Mouse (Mus musculus) right cerebral cortex, adult 18-20 months (tissue): ENCODE data around the gene Odf4.

Experiments
- DNase-seq: peaks from one replicate; pipeline ENCODE4 v3.0.0; 2022; ENCODE audit warnings: mixed read lengths

The Odf4 gene

DNA sequence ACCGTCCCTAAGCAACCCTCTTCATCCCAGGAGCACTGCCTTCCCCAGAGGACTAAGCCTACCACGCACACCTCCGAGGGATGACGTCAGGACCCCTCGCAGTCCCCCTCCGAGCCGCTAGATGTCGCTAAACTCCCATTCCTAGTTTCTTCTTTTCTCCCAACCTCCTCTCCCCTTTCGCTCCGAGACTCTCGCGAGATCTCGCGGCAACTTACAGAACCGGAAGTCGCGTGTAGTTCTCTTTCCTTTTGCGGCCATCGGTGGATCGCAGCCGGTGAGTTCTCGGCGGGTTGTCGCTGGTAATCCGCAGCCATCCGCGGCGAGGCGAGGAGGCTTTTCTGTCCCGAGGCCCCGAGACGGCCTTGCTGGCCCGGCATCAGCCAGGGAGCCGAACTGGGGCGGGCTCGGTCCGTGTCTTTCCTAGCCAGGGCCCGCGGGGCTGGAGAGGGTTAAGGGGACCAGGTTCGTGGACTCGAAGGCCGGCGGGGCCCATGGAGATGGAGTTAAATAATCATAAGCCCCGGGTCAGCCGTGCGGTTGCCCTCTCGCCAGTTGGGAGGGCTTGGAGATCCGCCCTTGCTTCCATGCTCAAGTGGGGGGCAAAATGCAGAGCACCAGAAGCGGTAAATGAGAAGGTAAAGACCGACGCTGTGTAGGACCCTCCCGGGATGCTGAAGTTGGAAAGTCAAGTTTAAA, 25.4 kb downstream of the Odf4 start, which contains the start of gene Rpl26:
TSS of gene Rpl26 (plus strand) at position 233 of the 696 bp plus-strand sequence.
- DNase-seq = peak; percentile 98

DNA sequence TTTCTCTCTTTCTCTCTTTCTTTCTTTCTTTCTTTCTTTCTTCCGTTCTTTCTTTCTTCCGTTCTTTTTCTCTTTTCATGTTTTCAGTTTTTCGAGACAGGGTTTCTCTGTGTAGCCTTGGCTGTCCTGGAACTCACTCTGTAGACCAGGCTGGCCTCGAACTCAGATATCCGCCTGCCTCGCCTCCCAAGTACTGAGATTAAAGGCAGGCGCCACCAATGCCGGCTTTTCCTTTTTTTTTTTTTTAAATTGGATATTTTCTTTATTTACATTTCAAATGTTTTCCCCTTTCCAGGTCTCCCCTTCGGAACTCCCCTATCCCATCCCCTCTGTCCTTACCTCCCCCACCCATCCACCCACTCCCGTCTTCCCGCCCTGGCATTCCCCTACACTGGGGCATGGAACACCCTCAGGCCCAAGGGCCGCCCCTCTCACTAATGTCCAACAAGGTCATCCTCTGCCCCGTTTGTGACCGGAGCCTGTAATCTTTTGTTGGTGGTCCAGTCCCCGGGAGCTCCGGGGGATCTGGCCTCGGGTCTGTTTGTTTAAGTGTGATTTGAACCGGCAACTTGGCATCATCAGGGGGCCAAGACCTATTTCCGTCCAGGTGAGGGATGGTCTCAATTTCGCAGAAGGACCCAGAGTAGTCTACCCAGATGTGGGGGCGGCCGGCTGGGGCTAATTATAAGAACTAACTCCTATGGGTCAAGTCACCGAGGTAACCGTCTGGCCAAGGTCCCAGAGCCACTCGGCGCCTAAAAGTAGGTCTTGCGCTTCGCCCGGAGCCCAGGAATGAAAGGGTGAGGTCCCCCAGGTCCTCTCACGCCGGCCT, 26.1 kb downstream of the Odf4 start:
- peak; percentile 17 for DNase-seq

DNA sequence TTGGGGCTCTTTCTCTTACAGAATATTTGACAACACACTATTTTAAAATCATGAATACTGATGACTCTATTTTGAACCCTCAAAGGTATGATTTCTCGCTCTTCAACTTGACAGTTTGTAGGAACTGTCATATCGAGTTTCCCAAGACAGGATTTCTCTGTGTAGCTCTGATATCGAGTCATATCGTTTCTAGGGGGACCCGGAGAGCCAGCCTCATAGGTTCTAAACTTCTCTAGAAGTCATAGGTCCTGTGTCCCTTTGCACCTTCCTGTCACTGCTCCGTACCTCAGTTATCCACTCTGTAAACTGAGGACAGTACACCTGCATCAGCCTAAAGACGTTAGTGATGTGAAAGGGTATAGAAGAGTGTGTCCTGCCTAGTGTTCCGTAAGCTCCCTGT, 27.1 kb downstream of the Odf4 start:
- no peak for DNase-seq

DNA sequence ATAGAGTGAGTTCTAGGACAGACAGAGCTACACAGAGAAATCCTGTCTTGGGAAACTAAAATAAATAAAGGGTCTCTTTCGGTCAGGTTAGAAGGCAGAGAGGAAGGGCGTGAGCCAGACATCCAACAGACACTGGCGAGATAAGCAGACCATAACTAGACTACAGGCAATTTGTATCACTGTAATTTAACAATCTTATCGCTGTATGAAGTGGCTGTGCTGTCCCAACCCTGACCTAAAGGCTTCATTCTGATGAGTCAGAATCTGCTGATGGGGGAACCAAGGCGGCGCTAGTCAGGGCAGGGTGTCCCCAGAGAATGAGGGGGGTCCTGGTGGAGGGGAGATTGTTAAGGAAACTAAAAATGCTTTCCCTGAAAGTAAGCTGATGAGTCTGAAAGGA, 28.1 kb downstream of the Odf4 start:
- DNase-seq = no peak

DNA sequence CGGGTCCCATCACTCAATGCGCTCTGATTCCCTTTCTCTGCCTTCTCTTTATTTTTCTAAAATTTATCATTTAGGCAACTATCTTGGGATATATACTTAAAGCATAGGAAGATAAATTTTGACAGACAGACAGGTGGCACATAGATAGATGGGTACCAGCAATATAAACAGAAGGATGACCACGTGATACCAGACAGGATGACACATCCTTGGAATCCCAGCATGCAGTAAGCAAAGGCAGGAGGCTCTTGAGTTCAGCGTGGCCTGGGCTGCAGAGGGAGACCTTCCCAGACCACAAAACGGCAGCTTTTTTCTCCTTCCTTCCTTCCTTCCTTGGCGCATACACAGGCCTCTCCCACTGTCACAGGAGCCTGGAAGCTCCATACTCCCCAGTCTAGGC, 29.0 kb downstream of the Odf4 start:
- no peak for DNase-seq

DNA sequence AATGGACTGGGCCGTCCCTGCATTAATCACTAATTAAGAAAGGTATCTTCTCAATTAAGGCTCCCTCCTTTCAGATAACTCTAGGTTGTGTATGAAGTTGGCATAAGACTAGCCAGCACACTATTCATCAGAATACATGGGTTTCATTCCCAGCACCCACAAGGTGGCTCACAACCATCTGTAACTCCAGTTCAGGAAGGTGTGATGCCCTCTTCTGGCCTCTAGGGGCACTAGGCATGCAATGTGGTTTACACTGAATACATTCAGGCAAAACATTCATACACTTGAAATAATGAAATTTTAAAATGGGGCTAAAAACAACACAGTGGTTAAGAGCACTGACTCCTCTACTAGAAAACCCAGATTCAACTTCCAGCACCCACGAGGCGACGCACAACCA, 29.8 kb downstream of the Odf4 start:
- DNase-seq = peak; percentile 30

DNA sequence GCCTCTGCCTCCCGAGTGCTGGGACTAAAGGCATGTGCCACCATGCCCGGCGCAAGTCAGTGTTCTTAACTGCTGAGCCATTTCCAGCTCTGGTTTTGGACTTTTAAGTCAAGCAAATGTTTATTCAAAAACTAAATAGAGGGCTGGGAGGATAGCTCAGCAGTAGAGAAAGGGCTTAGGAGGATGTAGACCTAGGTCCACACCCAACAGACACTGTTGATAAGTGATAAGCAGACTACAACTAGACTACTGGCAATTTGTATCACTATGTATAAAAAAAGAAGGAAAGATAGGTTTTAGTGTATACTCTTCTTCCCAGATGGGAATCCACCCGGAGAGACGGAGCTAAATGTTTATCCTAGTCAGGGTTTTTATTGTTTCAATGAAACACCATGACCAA, 30.6 kb downstream of the Odf4 start:
- DNase-seq = no peak

DNA sequence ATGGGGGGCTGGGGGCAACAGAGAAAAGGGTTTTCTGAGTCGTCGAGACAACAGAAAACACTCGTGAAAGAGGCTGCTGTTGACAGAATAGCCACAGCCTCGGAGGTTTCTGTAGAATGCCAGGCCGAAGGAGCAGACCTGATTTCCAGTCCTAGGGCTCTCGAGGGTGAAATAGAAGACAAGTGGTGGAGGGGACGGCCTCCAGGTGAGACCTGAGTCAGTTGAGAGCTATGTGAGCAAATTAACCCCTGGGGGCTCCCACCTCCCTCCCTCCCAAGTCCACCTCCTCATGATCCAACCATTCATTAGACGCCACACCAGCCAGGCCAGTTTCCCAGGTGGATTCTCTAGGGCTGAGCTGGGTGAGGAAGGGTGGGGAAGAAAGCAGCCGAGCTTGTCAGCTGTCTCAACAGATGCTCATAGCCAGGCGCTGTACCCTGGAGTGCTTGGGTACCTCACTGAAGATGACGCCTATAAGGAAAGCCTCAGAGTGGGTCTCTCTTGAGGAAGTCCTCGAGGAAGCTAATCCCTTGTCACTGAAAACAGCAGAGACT, 32.9 kb downstream of the Odf4 start:
- DNase-seq = no peak

DNA sequence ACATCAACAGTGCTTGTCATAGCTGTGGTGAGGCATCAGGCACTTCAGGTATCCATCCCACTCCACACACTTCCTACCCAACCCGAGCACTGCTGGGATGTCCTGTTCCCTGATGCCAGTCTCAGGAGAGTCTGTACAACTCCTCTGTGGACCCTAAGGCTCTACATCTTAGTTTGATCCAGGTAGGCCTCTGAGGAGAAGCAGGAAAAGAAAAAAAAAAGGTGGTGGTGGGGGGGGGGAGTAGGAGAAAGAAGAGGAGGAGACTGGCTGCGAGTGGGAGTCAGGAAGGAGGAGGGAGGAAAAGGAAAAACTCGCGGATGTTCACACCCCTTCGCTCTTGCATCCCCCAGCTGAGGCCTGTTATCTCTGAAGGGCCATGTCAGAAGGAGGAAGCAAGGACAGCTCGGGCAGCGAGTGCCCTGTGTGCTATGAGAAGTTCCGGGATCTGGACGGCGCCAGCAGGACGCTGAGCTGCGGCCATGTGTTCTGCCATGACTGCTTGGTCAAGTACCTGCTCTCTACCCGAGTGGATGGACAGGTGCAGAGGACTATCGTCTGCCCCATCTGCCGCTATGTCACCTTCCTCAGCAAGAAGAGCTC, 34.5 kb downstream of the Odf4 start:
- DNase-seq = no peak

DNA sequence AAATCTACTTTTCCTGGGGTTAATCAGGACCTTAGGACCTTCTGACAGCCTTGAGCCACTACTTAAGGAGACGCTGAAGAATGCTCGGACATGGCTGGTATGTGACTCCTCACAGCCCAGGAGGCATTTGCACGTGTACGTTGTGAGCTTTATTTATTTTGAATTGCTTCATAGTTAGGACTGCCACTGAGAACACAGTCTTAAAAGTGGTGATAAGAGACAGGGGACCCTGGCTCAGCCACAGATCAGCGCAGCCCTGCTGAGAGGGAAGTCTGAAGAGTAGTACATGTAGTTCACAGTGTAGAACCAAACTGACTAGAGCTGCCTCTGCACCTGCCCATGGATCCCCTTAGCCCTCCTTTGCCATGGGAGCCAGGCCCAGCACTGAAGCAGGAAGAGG, 35.1 kb downstream of the Odf4 start:
- DNase-seq = no peak

DNA sequence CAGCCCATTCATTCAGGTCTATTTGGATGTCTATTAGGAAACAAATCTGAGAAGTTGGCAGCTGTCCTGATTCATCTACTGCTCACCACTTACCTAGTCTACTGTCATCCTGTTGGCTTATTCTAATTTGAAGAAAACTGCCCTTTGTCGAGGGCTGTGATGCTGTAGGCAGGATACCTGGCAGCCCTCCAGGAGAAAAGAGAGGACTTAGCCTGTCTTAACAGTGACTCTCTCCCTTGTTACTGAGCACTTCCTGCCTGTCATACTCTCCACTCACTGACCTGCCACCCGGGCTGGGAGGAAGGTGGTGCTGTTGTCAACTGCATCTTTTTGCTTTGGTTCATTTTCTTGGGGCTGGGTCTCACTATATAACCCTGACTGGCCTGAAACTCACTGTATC, 36.3 kb downstream of the Odf4 start:
- no peak for DNase-seq

DNA sequence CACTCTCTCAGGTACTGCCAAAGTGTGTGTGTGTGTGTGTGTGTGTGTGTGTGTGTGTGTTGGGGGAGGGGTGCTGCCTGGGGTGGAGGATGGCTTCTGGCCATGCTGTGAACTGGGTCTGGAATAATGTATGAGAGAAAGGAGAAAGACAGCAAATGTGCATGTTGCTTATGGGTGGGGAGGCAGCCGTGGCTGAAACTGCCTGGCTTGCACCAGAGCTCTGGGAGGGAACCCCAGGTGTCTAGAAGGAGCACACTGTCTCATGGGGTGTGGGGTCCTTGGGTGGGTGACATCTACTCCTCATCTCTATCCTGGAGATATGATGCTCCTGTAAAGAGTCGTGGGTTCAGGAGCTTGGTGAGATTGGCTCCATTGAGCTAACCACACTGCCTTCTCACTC, 38.2 kb downstream of the Odf4 start:
- no peak for DNase-seq

DNA sequence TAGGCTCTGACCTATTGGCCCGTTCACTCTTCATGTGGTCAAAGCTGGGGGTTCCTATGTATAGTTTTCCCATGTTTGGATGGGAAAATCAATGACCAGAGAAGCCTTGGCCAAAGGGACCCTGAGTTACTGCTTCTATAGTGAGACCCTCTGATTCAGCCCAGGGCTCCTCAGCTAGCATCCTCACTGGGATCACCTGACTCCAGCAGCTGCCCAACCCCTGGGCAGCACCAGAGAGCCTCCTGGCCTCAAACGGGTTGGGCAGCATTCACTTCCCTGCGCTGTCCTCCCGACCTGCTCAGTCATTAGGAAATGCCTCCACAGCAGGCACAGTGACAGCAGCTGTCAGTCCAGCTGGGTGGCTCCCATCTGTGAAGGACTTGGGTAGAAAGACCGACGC, 38.6 kb downstream of the Odf4 start, which contains the start of gene Rnf222:
TSS of gene Rnf222 (plus strand) at position 301 of the 400 bp plus-strand sequence.
- DNase-seq = no peak

DNA sequence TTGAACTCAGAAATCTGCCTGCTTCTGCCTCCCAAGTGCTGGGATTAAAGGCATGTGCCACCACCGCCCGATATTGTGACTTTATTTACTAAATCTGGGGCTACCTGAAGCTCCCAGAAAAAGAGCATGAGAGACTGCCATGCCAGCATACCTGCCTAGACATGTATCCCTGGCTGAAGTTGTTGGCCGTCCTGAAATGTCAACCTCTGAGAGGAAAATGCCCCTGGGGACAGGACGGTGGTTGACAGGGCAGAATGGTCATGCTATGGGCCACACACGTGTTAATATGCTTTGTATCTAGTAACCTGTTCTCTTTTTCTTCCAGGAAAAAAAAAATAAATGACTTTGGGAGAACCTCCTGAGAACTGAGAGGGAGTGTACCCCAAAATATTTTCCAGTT, 40.8 kb downstream of the Odf4 start:
- no peak for DNase-seq

DNA sequence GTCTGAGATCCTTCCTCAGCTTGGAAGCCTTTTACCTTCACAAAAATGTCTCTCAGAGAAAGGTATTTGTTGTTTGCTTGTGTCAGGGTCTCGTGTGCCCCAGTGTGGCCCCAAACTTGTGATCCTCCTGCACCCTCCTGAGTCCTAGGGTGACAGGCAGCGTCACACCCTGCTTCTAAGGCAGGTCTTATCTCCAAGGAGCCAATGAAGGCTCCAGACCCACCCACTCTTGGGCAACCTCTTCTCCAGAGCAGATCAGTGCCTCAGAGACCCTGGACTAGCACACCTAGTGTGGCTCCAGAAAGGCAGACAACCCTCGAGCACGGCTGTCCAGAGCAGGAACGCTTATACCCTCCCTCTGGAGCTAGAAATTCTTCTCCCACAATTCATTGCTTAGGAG, 42.5 kb downstream of the Odf4 start:
- DNase-seq = no peak

DNA sequence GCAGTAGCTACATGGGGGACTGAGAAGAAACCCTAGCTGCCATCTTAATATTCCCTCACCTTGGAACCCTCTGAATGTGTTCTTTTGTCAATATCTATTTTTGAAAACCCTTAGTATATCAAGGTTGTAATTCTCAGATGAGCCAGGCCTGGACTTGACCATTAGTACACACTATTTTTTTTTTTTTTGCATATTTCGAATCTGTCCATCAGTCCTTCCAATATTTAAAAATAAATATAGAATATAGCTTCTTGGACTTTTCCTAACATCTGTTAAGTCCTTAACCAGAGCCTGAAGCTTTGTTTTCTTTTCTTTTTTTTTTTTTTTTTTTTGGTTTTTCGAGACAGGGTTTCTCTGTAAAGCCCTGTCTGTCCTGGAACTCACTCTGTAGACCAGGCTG, 43.0 kb downstream of the Odf4 start:
- DNase-seq = no peak

DNA sequence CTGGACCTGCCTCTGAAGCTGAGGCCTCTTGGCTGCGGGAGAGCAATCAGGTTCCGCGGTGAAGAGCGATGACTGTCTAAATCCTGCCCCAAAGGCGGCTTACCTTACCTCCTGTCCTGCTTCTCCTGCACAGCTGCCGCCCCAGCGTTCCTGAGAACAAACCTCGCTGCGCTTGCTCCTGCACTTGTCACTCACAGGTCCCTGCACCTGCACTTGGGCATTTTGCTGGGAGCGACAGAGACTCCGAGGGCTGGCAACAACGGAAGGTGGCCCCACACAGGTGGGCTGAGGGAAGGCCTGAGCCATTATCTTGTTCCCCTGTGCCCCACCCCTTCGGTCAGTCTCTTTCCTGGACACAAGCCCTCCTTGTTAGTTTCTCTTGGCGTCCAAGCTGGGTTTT, 44.8 kb downstream of the Odf4 start:
- no peak for DNase-seq

DNA sequence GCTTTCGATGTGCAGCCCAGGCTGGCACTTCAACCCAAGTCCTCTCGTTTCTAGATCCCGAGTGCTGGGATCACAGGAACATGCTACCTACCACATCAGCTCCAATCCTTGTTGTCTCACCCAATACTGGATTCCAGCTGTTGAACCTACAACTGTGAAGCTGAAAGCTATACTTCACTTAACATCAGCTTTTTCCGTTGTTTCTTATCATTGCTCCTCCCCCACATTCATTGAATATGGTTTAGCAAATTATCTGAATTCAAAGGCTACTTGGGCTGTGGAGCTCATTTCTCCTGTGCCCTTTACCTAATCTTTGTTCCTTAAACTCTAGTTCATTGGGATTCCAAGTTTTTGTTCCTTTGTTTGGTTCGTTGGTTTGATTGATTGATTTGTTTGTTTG, 48.1 kb downstream of the Odf4 start:
- DNase-seq = no peak

DNA sequence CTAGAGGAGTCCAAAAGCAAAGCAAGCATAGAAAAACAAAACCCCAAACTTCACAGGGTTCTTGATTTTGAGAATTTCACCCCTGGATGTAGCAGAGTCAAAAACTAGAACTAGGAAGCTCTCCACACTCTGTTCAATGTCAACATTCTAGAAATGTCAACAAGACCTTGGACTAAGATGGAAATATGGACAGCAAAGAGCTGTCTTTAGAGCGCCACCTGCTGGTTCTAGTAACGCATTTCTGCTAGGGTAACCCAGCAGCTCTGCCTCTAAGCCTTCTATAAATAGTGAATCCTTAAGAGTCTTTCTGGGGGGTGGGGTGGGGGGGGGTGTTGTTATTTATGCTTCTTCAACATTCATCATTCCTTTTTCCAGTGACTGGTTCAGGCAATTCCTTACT, 52.0 kb downstream of the Odf4 start:
- peak; percentile 52 for DNase-seq
